Mouse (Mus musculus) embryonic fibroblast, embryonic 13.5 days (primary cell): ENCODE measurements around the gene Slc35b1. TPM values are rescaled to one million over a fixed set of nuclear protein-coding genes. Genes with fewer than 3 reads are reported as not detected.
"Not testable (repeated sequence)": the region's sequence is repeated elsewhere in the genome, so short reads cannot be mapped to it uniquely, and the experiment has no call there.

Source experiments
- H3K27ac ChIP-seq: 2 replicates; pipeline ENCODE4 v1.5.1; 2012; ENCODE audit warnings: low read length, control low read depth, inconsistent platforms; ENCODE audit not compliant: insufficient read depth
- H3K4me1 ChIP-seq: 2 replicates; pipeline ENCODE4 v1.6.1; 2011; ENCODE audit warnings: low read length; ENCODE audit not compliant: control insufficient read depth, insufficient read depth
- H3K4me3 ChIP-seq: 2 replicates; pipeline ENCODE4 v1.5.1; 2011; ENCODE audit warnings: mild to moderate bottlenecking, control low read depth, low read length; ENCODE audit not compliant: insufficient read depth
- CTCF ChIP-seq: IDR thresholded peaks from 2 replicates; pipeline ENCODE4 v1.5.1; 2011; ENCODE audit warnings: mild to moderate bottlenecking, control low read depth, low read length, moderate library complexity, borderline replicate concordance; ENCODE audit not compliant: insufficient read depth
- POLR2A ChIP-seq: IDR thresholded peaks from 2 replicates; pipeline ENCODE4 v1.6.1; 2011; ENCODE audit warnings: low read depth, mild to moderate bottlenecking, control low read depth, low read length, moderate library complexity
- polyA plus RNA-seq: library from polyadenylated mRNA; stranded (reverse); fragments of >200 nt; gene quantifications from 2 replicates; pipeline ENCODE4 v1.2.4, GENCODE M21; 2011; ENCODE audit warnings: low read depth; ENCODE audit not compliant: missing spikeins, insufficient read length

The Slc35b1 gene
- polyA plus RNA-seq, 1 experiment: 97.2 TPM

DNA sequence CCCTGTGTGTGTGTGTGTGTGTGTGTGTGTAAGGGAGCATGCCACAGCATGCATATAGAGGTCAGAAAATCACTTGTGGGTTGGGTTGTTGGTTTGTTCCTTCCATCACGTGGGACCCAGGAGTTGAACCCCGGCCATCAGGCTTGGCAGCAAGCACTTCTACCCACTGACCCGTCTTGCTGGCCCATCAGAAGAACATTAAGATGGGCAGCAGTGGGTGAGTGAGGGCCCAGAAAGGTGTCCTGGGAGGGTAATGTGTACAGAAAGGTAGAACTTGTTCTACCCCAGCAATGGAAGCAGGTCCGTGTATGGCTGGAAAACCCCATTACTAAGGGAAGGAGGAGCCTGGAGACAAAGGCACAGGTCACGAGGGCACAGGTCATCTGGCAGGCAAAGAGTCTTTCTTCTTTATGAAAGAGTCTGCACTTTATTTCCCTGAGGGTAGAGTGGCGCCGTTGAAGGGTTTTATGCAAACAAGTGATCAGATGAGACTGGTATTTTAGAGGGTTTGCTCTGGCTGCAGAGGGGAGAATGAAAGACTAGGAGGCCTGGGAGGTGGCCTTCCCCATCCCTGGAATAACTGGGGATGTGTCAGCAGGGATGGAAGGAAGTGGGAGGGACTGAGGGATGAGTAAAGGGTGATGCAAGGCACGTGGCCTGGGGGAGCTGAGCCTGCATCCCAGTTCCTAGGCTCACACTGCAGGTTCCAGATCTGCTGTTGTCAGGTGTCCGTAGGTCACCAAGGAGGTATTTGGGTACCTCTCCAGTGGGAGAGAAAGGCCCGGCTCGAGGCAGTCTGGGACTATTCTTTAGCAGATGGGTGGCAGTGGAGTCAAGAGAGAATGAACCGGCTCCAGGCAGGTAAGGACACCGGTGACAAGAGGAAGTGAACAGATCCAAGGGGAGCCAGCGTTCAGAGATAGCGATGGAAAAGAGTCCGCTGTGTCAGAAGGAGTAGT is 19.2 kb downstream of the Slc35b1 start:
- TF ChIP-seq POLR2A (no peak; the same call in none of the 2 replicates), CTCF (no peak)
- H3K27ac ChIP-seq: peak overlapping the region; percentile 90

DNA sequence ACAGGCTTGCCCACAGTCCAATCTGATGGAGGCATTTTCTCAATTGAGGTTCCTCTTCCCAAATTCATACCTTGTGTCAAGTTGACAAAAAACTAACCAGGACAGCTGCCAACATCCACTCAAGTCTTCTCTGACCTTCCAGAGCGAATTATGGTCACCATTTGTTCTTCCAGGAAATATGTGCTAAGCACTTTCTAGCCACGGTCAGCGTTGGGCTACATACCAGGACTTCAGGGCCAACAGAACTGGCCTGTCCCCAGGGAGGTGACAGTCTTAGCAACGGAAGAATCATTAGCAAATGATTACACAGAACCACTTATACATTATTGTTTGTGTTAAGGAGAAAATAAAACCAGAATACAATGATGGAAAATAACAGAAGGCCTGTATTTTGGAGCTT is 21.3 kb downstream of the Slc35b1 start:
- H3K27ac ChIP-seq: no peak overlapping the region
- TF ChIP-seq CTCF (no peak), POLR2A (no peak)
- H3K4me3 ChIP-seq: no peak overlapping the region
- H3K4me1 ChIP-seq: peaks cover 4% of the 10 kb centered on the region; the same call in 1 of the 2 replicates

More for the DNA sequence above, 19.2 kb downstream of the Slc35b1 start:
- Histone ChIP-seq H3K4me1 (peaks cover 4% of the 10 kb centered on the region; the same call in 1 of the 2 replicates), H3K4me3 (no peak overlapping the region)

DNA sequence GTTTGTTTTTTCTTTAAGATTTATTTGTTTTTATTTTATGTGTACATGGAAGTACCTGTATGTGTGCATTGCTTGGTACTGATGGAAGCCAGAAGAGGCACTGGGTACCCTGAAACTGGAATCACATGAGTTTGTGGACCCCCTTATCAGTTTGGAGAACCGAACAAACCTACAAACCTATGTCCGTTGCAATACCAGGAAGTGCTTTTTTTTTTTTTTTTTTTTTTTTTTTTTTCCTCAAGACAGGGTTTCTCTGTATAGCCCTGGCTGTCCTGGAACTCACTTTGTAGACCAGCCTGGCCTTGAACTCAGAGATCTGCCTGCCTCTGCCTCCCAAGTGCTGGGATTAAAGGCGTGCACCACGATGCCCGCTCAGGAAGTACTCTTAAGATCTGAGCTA is 21.9 kb downstream of the Slc35b1 start:
- H3K27ac ChIP-seq, H3K4me1 ChIP-seq, H3K4me3 ChIP-seq: not testable (repeated sequence)

DNA sequence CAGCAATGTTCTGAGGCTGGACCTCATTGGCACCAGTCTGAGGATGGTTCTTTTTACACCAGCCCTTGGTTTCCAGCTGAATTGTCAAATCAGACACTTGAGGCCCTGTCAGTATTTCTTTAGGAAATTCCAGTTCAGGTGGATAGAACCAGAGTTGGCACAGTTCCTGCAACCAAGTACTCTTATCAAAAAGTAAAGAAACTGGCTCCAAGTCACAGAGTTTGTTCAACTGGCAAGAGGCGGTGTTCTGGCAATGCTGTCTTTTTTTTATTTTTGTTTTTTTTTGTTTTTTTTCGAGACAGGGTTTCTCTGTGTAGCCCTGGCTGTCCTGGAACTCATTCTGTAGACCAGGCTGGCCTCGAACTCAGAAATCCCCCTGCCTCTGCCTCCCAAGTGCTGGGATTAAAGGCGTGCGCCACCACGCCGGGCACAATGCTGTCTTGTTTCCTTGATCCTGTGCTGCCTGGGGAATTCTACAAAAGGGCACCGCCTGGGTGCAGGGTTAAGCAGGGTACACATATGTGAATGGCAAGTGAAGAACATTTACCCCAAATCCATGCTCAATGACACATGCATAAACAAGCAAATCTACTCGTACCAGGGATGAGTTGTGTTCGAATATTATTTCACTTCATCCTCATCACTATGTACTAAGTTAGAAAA is 25.1 kb downstream of the Slc35b1 start:
- TF ChIP-seq POLR2A: no peak
- TF ChIP-seq CTCF: no peak
- H3K4me1 ChIP-seq: no peaks in the 10 kb centered on the region
- H3K4me3 ChIP-seq: no peak overlapping the region
- no peak overlapping the region for H3K27ac ChIP-seq

DNA sequence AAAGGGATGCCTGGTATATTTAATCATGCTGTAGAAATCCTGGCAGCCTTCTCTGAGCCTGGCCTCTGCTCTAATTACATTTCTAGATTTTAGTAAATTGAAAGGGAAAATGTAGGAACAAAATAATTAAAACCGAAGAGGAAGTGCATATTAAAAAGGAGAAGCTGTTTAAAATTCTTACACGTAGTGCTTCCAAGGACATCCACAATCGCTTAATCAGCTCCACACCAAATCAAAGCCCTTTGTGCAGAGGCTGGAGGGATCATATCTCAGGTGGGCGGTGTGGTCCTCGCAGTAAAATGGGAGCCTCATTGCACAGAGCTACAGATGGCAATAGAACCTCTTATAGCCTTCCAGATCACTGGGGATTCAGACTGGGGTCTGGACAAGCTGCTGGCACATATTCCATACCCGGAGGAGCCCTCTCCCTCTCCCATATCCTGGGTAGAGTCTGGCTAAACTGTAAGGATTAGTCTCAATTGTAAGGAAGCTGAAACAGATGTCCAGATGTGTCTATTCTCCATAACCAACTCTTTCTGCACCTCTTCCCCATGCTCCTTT is 27.0 kb downstream of the Slc35b1 start:
- no peak overlapping the region for H3K4me3 ChIP-seq
- TF ChIP-seq POLR2A (no peak), CTCF (no peak)
- H3K4me1 ChIP-seq: peaks cover 2% of the 10 kb centered on the region; the same call in 1 of the 2 replicates
- H3K27ac ChIP-seq: no peak overlapping the region

DNA sequence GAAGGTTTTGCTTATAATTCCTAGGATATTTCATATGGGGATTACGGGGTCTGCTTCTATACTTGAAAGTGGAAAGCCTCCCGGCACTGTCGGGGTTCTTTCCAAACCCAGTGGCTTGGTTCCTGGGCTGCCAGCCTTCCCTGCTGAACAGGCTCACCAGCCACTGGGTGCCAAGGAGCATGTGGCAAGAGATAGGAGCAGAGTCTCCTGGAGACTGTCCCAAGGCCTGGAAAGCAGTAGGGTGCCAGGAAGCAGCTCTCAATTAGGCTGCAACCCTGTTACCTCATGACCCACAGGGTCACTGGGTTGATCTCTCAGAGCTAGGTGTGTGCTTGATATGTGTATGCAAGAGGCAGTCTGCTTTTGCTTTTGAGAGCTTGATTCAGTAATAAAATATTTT is 28.1 kb downstream of the Slc35b1 start:
- Histone ChIP-seq H3K4me1 (peaks cover 5% of the 10 kb centered on the region), H3K4me3 (no peak overlapping the region), H3K27ac (no peak overlapping the region)
- TF ChIP-seq CTCF: no peak
- TF ChIP-seq POLR2A: no peak

DNA sequence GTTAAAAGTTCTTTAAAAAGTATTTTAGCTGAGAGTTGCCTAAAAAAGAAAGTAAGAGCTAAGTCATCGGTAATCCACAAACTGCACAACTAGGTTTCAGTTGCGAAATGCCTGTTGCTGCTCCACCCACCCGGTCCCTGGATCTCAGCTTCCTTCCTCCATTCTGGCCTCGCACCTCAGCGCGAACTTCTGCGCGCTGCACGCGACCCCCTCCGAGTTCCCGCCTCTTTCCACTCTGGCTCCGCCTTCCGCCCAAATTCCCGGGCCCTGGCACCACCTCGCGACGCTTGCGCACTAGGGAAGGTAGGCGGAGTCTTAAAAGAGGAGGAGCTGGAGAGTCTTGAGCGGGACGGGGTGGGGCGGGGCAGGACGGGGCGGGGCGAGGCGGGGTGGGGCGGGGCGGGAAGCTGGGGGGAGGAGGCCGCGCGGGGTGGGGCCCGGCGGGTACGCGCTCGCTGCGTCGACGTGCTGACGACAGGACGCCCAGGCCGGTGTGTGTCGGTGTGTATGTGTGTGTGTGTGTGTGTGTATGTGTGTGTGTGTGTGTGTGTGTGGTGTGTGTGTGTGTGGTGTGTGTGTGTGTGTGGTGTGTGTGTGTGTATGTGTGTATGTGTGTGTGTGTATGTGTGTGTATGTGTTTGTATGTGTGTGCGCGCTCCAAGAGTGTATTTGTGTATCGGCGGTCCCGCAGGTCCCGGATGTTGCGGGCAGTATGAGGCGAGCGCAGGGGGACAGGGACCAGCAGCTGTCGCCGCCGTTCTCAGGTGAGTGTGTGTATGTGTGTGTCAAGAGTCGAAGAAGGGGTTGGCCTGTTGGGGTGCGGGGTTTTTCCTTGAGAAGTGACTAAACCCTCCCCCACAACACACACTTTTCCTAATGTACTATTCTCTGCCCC is 29.4 kb downstream of the Slc35b1 start, which contains the start of gene Spop:
TSS of gene Spop (plus strand) at position 440 of the 895 bp plus-strand sequence.
- Histone ChIP-seq H3K27ac (peak within 1 kb of the TSS; percentile 88), H3K4me3 (peak within 1 kb of the TSS; percentile 47), H3K4me1 (peaks cover 5% of the 10 kb centered on the region)
- TF ChIP-seq POLR2A (peak; percentile 75; the same call in 1 of the 2 replicates), CTCF (no peak)

DNA sequence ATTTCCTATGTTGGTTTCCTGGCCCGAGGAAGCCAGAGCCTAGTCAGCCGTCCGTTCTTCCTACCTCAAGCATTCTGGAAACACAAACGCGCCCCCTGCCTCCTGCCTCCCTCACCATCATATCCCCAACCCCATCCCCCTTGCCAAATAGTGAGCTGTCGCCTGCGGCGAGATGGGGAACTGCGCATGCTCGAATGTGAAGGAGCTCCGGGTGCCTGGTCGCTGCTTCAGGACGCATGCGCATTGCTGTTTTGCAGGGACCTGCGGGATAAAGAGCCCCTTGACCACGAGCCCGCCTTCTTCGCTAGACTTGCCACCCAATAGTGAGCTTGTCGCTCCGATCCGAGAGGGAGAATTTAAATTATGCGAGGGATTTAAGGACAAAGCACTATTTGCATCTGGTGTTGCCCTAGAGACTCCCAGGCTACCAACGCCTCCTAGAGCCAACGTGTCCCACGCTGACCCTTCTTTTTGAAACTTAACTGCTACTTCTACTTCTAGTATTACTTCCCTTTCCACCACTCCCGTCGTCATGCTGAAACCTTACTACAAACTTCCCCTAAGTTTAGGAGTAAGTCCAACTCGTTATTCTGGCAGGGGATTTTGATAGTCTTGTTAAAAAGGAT is 30.2 kb downstream of the Slc35b1 start:
- H3K27ac ChIP-seq: peak overlapping the region; percentile 88
- peak overlapping the region; percentile 47 for H3K4me3 ChIP-seq
- TF ChIP-seq POLR2A (peak; percentile 69), CTCF (peak; percentile 14; the same call in 1 of the 2 replicates)
- peaks cover 5% of the 10 kb centered on the region for H3K4me1 ChIP-seq

DNA sequence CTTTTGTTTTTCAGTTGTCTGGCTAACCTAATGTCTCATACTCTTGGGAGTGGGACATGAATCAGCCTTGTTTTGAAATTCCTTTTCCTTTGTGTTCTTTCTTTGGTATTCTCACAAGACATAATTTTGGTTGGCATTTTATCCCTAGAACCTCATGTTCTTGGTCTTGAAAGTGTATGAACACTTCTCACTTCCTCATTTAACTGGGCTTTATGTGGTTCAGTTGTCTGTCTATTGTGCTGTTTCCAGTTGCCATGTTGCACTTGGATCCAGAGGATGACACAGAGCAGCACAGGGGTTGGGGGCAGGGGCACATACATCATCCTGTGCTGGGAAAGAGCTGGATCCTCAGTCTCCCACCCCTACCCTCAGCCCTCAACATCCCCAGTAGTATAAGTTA is 31.4 kb downstream of the Slc35b1 start:
- peak overlapping the region; percentile 34 for H3K4me3 ChIP-seq
- TF ChIP-seq POLR2A (no peak), CTCF (no peak)
- H3K27ac ChIP-seq: peak overlapping the region; percentile 73
- H3K4me1 ChIP-seq: peaks cover 5% of the 10 kb centered on the region
